Mouse (Mus musculus): ENCODE results near the gene Timmdc1.
"Not testable (repeated sequence)": the region's sequence is repeated elsewhere in the genome, so short reads cannot be mapped to it uniquely, and the experiment has no call there.

The Timmdc1 gene

GRCm38 (mm10) chr16:38502469-38502868 is 20.0 kb downstream of the Timmdc1 start:
- in situ Hi-C loops (cut with MboI, MseI), result loop anchor here in 1 of 2 experiments (10.0 kb wide), 1 partner anchor 1338 kb away; no protein-coding TSS in a partner anchor

- in situ Hi-C loops (cut with MboI, MseI), result loop anchor here in 1 of 2 experiments (5.0 kb wide), 1 partner anchor 159 kb away; no protein-coding TSS in a partner anchor
These were observed 25.8 kb downstream of the Timmdc1 start for GRCm38 (mm10) chr16:38496604-38497140.

- in situ Hi-C loops (cut with MboI, MseI), result no loop called here
These were observed 28.6 kb downstream of the Timmdc1 start for GRCm38 (mm10) chr16:38493890-38494289.

GRCm38 (mm10) chr16:38492551-38492950 is 29.9 kb downstream of the Timmdc1 start:
- in situ Hi-C loops (cut with MboI, MseI), result no loop called here

GRCm38 (mm10) chr16:38483582-38484309 is 38.7 kb downstream of the Timmdc1 start:
- in situ Hi-C loops (cut with MboI, MseI), result loop anchor here (5.0 kb wide), 2 partner anchors 36 to 126 kb away; no protein-coding TSS in a partner anchor

- in situ Hi-C loops (cut with MboI, MseI), result loop anchor here (5.0 kb wide), 2 partner anchors 36 to 126 kb away; no protein-coding TSS in a partner anchor
These were observed 39.5 kb downstream of the Timmdc1 start for GRCm38 (mm10) chr16:38482780-38483562.

GRCm38 (mm10) chr16:38481327-38481726 is 41.1 kb downstream of the Timmdc1 start:
- in situ Hi-C loops (cut with MboI, MseI), result loop anchor here (5.0 kb wide), 2 partner anchors 34 to 124 kb away; no protein-coding TSS in a partner anchor

GRCm38 (mm10) chr16:38478296-38478695 is 44.2 kb downstream of the Timmdc1 start:
- in situ Hi-C loops (cut with MboI, MseI), result no loop called here

- in situ Hi-C loops (cut with MboI, MseI), result not testable (repeated sequence)
These were observed 45.2 kb downstream of the Timmdc1 start for GRCm38 (mm10) chr16:38477241-38477608.

GRCm38 (mm10) chr16:38476312-38477240 is 45.9 kb downstream of the Timmdc1 start:
- in situ Hi-C loops (cut with MboI, MseI), result no loop called here

- in situ Hi-C loops (cut with MboI, MseI), result no loop called here
These were observed 46.7 kb downstream of the Timmdc1 start for GRCm38 (mm10) chr16:38475681-38476311.

GRCm38 (mm10) chr16:38474677-38475286 is 47.7 kb downstream of the Timmdc1 start:
- in situ Hi-C loops (cut with MboI, MseI), result no loop called here

- in situ Hi-C loops (cut with MboI, MseI), result no loop called here
These were observed 48.8 kb downstream of the Timmdc1 start for GRCm38 (mm10) chr16:38473661-38474060.

GRCm38 (mm10) chr16:38472507-38472873 is 50.0 kb downstream of the Timmdc1 start:
- in situ Hi-C loops (cut with MboI, MseI), result no loop called here

- in situ Hi-C loops (cut with MboI, MseI), result no loop called here
These were observed 50.6 kb downstream of the Timmdc1 start for GRCm38 (mm10) chr16:38471697-38472506.

GRCm38 (mm10) chr16:38469437-38469836 is 53.0 kb downstream of the Timmdc1 start:
- in situ Hi-C loops (cut with MboI, MseI), result no loop called here

GRCm38 (mm10) chr16:38468706-38469018 is 53.8 kb downstream of the Timmdc1 start:
- in situ Hi-C loops (cut with MboI, MseI), result no loop called here

- in situ Hi-C loops (cut with MboI, MseI), result no loop called here
These were observed 54.4 kb downstream of the Timmdc1 start for GRCm38 (mm10) chr16:38467917-38468705.
